Mouse (Mus musculus) forebrain, embryonic 16.5 days (tissue): ENCODE measurements around the gene Msln. TPM values are rescaled to one million over a fixed set of nuclear protein-coding genes. Genes with fewer than 3 reads are reported as not detected.
"Not testable (repeated sequence)": the region's sequence is repeated elsewhere in the genome, so short reads cannot be mapped to it uniquely, and the experiment has no call there.

Source experiments
- ATAC-seq: fragments of 200-750 bp; cut with Nextera tagmentation; 2 replicates; pipeline ENCODE4 v1.8.0; 2017; ENCODE audit warnings: mild to moderate bottlenecking, moderate library complexity
- H3K27ac ChIP-seq: fragments of 300-500 bp; sonication (generic); 2 replicates; pipeline ENCODE4 v1.5.1; 2014; ENCODE audit warnings: low read length, control low read depth
- H3K27me3 ChIP-seq: fragments of 300-500 bp; sonication (generic); replicated peaks from 2 replicates; pipeline ENCODE4 v1.6.1; 2014; ENCODE audit warnings: low read length; ENCODE audit not compliant: control insufficient read depth, insufficient read depth
- H3K36me3 ChIP-seq: fragments of 300-500 bp; sonication (generic); 2 replicates; pipeline ENCODE4 v1.6.1; 2014; ENCODE audit not compliant: control insufficient read depth, insufficient read depth
- H3K4me1 ChIP-seq: fragments of 300-500 bp; sonication (generic); replicated peaks from 2 replicates; pipeline ENCODE4 v1.6.1; 2014; ENCODE audit warnings: low read length; ENCODE audit not compliant: control insufficient read depth, insufficient read depth
- H3K4me2 ChIP-seq: fragments of 300-500 bp; sonication (generic); 2 replicates; pipeline ENCODE4 v1.6.1; 2014; ENCODE audit warnings: mild to moderate bottlenecking, low read length, control low read depth
- H3K4me3 ChIP-seq: fragments of 300-500 bp; sonication (generic); replicated peaks from 2 replicates; pipeline ENCODE4 v1.5.1; 2014; ENCODE audit warnings: mild to moderate bottlenecking, low read length, control low read depth
- H3K9ac ChIP-seq: fragments of 300-500 bp; sonication (generic); replicated peaks from 2 replicates; pipeline ENCODE4 v1.6.1; 2014; ENCODE audit warnings: low read depth, low read length, control low read depth
- H3K9me3 ChIP-seq: fragments of 300-500 bp; sonication (generic); 2 replicates; pipeline ENCODE4 v1.6.1; 2016; ENCODE audit warnings: low read length; ENCODE audit not compliant: control insufficient read depth
- WGBS: fragments of 180-500 bp; shearing (Covaris S2); extraction: QIAGEN DNeasy Blood & Tissue Kit; methylation state at CpG from one replicate; pipeline ENCODE4 v1.1.7; 2014; 5-methylcytosine and 5-hydroxymethylcytosine counted together
- polyA plus RNA-seq: library from polyadenylated mRNA; unstranded; fragments of >200 nt; fragmentation: Nextera tagmentation; extraction: Ambion mirVana; gene quantifications from 2 replicates; pipeline ENCODE4 v1.2.1, GENCODE M21; 2015

Msln gene
- polyA plus RNA-seq, 1 experiment from 2014 or later = 0.85 TPM

DNA sequence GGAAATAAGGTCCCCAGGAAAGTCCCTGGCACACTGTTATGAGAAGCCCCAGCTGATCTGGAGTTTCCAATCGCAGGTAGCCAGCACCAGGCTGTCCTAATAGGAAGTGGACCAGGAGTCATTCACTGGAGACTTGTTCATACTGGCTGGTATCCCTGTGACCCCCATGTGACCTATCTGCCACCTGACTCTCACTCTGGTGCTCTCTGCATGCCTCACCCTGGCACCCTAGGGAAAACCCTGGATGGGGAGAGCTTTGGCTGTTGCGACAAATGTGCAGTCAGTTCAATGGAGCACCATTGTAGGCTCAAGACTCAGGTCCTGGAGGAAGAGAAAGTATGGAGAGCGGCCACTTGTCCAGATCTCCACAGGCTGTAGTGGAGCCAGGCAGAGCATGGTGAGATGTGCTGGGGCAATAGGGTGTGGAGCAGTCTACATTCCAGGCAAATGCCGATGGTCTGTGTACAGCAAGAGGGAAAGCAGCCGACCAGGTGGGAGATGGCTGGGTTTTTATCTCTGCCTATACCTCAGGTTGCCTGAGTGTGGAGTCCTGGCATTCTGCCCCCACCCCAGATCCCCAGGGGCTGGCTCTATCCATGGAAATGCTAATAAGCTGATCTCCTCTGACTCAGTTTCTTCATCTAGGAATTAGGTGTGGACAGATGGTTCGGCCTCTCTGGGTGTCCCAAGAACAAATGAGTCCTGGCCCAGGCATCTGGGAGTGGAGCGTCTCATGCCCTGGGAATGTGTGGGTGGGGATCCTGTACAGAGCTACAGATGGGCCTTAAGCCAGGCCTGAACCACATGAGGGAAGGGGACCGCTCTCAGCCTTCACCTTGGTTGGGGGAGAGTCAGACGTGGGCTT is 2.4 kb upstream of the Msln start:
- H3K9ac ChIP-seq = no peak overlapping the region

DNA sequence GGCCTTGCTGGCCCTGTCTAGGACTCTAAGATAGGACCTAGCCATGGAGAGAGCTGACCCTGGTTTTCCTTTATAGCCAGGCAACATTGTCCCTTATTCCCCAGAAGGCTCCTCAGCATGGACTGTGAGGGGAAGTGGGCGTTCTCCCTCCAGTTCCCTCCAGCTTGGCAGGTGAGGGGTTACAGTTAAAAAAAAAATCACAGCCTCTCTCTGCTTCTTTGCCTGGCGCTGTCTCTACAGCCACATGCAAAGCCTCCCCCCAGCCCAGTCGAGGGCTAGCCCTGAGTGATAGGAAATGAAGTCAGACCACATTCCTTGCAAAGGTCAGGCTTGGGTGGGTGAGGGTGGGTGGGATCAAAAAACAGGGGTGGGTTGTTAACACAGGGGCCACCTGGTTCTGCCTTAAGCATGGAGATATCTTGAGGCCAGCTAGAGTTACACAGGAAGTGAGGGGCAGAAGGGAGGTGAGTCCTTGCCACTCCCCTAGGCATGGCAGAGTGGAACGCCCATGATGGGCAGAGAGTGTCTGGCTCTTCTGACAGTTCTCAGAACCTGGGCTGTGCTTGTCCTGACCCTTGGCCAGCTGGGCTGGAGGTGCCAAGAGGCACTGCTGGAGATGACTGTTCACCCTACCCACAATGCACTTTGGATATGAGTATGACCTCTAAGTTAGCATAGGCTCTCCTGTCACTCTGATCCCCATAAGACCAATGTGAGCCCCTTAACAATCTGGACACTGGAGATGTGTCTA is 1.6 kb upstream of the Msln start:
- Histone ChIP-seq H3K27ac (no peak overlapping the region), H3K4me3 (no peak overlapping the region), H3K4me2 (no peak overlapping the region), H3K4me1 (no peaks in the 10 kb centered on the region), H3K27me3 (no peaks in the 10 kb centered on the region), H3K9ac (no peak overlapping the region), H3K9me3 (no peaks in the 10 kb centered on the region), H3K36me3 (no peaks in the 10 kb centered on the region)
- no peak for ATAC-seq
- 79% methylated on average over 4 of the region's 4 CpGs for WGBS

More for the DNA sequence above, 2.4 kb upstream of the Msln start:
- Histone ChIP-seq H3K4me1 (no peaks in the 10 kb centered on the region), H3K4me2 (no peak overlapping the region), H3K9me3 (no peaks in the 10 kb centered on the region), H3K4me3 (no peak overlapping the region), H3K27ac (no peak overlapping the region), H3K27me3 (no peaks in the 10 kb centered on the region), H3K36me3 (no peaks in the 10 kb centered on the region)
- 80% methylated on average over 9 of the region's 9 CpGs for WGBS
- ATAC-seq = no peak

DNA sequence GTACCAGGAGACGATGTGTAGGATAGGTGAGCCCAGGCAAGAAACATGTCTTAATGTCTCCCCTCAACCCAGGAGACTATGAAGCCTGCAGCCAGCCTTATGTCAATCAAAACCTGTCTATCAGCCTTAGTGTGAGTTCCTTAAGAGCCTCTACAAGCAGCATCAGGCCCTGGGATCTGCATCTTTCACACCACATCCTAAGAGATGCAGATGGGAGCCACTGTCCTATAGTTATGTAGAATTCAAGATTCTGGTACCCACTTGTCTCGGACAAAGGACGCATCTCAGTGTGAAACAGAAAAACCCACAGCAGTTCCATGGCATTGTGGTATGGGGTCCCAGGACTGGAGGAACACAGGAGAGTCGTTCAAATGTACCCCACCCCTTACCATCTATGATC is 908 bp upstream of the Msln start:
- H3K27ac ChIP-seq = no peak overlapping the region
- no peak for ATAC-seq
- 78% methylated on average over 4 of the region's 4 CpGs for WGBS
- H3K36me3 ChIP-seq = no peaks in the 10 kb centered on the region
- no peaks in the 10 kb centered on the region for H3K4me1 ChIP-seq
- no peaks in the 10 kb centered on the region for H3K9me3 ChIP-seq
- no peak overlapping the region for H3K9ac ChIP-seq
- H3K4me2 ChIP-seq = no peak overlapping the region
- H3K27me3 ChIP-seq = no peaks in the 10 kb centered on the region
- H3K4me3 ChIP-seq = no peak overlapping the region

DNA sequence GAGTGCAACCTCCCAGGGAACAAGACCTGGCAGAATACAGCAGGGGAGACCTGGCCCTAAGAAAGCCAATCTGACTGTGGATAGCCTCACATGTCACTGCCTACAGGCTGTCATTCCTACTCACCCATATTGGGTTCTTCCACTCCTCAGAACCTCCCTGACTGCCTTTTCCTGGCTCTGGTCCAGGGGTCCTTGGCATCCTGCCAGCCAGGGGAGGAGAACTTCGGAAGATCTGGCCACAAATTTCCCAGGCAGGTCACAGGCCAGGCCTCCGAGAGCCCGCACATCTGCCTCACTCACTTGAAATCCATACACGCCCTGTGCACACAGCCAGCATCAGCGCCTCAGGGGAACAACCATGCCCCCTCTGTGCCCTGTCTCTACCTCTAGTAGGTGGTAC is 2.7 kb downstream of the Msln start:
- no peaks in the 10 kb centered on the region for H3K27me3 ChIP-seq
- 40% methylated on average over 5 of the region's 5 CpGs for WGBS
- no peaks in the 10 kb centered on the region for H3K9me3 ChIP-seq
- H3K4me1 ChIP-seq = no peaks in the 10 kb centered on the region
- no peak overlapping the region for H3K4me3 ChIP-seq
- H3K9ac ChIP-seq = no peak overlapping the region
- H3K27ac ChIP-seq = no peak overlapping the region
- H3K4me2 ChIP-seq = no peak overlapping the region
- no peaks in the 10 kb centered on the region for H3K36me3 ChIP-seq
- ATAC-seq = no peak

DNA sequence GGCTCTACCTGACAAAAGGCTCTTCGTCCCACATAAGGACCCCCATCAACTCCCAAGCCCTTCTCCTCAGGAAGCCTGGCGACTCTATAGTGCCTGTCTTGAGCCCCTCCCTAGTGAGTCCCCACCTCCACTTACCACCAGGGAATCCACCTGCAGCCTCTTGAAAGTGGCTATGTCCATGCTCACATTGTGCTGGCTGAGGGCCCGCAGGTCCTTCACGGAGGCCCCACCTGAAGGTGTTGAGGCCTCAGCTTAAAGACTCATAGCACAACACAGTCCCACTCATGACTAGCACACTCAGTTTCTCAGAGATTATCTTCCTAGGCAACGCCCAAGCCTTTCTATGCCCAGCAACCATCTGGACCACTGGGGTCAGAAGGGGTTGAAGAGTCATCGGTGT is 4.9 kb downstream of the Msln start:
- Histone ChIP-seq H3K9ac (no peak overlapping the region), H3K4me1 (no peaks in the 10 kb centered on the region), H3K27ac (no peak overlapping the region), H3K36me3 (no peaks in the 10 kb centered on the region), H3K4me3 (no peak overlapping the region), H3K4me2 (no peak overlapping the region), H3K9me3 (no peaks in the 10 kb centered on the region), H3K27me3 (no peaks in the 10 kb centered on the region)
- 80% methylated on average over 6 of the region's 6 CpGs for WGBS
- no peak for ATAC-seq

DNA sequence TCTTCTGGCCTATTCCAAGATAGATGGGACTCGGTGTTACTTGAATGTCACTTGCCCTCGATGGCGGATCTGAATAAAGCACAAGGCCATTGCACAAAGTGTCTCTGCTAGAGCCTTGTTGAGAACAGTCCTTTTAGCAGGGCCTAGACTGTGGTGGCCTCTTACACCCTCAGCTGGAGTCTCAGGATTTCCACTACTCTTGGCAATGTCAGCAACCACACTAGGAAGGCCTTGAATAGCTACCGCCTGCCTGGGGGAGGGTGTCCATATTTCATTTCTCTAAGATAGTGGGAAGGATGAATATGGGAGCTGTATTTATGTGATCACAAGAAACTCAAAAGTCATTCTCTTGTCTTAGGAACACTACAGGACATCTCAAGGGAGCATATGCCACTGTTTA is 5.9 kb downstream of the Msln start:
- H3K36me3 ChIP-seq = no peaks in the 10 kb centered on the region
- no peaks in the 10 kb centered on the region for H3K9me3 ChIP-seq
- no peak overlapping the region for H3K27ac ChIP-seq
- H3K27me3 ChIP-seq = no peaks in the 10 kb centered on the region
- no peak overlapping the region for H3K4me3 ChIP-seq
- no peak overlapping the region for H3K9ac ChIP-seq
- 95% methylated on average over 4 of the region's 4 CpGs for WGBS
- no peak for ATAC-seq
- H3K4me1 ChIP-seq = no peaks in the 10 kb centered on the region
- no peak overlapping the region for H3K4me2 ChIP-seq

DNA sequence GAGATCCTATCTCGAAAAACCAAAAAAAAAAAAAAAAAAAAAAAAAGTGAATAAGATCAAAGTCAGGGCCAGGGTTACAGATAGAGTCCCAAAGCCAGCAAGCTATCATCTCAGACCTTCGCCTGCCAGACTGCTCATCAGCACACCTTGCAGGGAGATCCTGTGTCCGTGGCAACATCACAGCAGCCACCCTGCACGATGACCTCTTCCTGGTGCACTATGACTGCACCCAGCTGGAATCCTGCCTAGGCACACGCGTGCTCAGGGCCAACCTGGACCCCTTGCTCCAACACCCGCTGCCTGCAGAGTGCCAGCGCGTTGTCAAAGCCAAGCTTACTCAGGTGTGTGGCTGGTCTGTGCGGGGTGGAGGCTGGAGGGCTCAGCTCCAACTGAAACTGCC is 9.9 kb downstream of the Msln start:
- H3K36me3 ChIP-seq = no peaks in the 10 kb centered on the region
- no peak overlapping the region for H3K9ac ChIP-seq
- no peak overlapping the region for H3K27ac ChIP-seq
- no peaks in the 10 kb centered on the region for H3K9me3 ChIP-seq
- H3K4me1 ChIP-seq = no peaks in the 10 kb centered on the region
- no peak for ATAC-seq
- no peak overlapping the region for H3K4me3 ChIP-seq
- H3K4me2 ChIP-seq = no peak overlapping the region
- 87% methylated on average over 10 of the region's 10 CpGs for WGBS
- H3K27me3 ChIP-seq = no peaks in the 10 kb centered on the region

DNA sequence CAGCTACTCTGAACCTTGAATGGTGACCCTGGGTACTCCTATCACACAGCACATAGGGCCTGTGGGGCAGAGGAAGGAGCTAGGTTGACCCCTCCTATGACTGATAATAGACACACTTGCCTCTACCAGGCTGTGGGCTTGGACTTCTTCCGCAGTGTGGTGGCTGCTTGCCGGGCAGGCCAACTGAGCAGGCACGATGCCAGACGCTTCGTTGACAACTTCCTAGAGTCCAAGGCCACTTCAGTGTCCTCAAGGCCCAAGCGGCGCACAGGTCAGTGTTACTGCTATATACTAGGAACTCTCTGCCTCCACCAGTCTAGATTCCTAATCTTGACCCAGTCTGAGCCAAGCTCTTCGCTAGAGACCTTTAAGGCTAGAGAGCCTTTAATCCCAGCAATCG is 10.3 kb downstream of the Msln start:
- WGBS = 93% methylated on average over 9 of the region's 9 CpGs
- no peaks in the 10 kb centered on the region for H3K27me3 ChIP-seq
- H3K4me2 ChIP-seq = no peak overlapping the region
- H3K9ac ChIP-seq = no peak overlapping the region
- no peak for ATAC-seq
- H3K9me3 ChIP-seq = no peaks in the 10 kb centered on the region
- H3K4me1 ChIP-seq = no peaks in the 10 kb centered on the region
- H3K4me3 ChIP-seq = no peak overlapping the region
- H3K27ac ChIP-seq = no peak overlapping the region
- no peaks in the 10 kb centered on the region for H3K36me3 ChIP-seq

DNA sequence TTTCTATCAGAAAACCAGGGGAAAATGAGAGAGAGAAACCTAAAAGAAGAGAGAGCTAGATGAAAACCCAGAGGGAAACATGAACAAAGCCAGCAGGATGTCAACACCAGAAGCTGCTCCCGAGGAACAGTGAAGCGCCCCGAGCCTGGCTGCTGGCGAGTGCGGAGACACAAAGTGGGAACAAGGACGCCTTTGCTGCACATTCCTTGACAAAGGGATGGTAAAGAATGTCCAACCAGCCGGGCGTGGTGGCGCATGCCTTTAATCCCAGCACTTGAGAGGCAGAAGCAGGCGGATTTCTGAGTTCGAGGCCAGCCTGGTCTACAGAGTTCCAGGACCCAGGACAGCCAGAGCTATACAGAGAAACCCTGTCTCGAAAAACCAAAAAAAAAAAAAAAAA is 12.7 kb downstream of the Msln start:
- not testable (repeated sequence) for H3K27ac ChIP-seq, H3K4me1 ChIP-seq, H3K9me3 ChIP-seq, H3K9ac ChIP-seq, H3K36me3 ChIP-seq, ATAC-seq, H3K4me3 ChIP-seq, H3K4me2 ChIP-seq, H3K27me3 ChIP-seq
- 72% methylated on average over 12 of the region's 12 CpGs for WGBS
